Mouse (Mus musculus) megakaryocyte, embryonic 14.5 days (primary cell): ENCODE measurements around the gene Adssl1.

Experiments used
- FLI1 ChIP-seq: IDR thresholded peaks from 2 replicates; pipeline ENCODE4 v1.6.1; 2012; ENCODE audit warnings: low read length, inconsistent platforms, mixed read lengths
- GATA1 ChIP-seq: IDR thresholded peaks from 3 replicates; pipeline ENCODE4 v1.6.1; 2012; ENCODE audit warnings: mixed read lengths, low read length, inconsistent platforms, borderline replicate concordance

- TF ChIP-seq FLI1 (peak; percentile 21; the same call in 1 of the 2 replicates), GATA1 (no peak)
These were observed 25.6 kb upstream of the Adssl1 start for GRCm38 (mm10) chr12:112593951-112594915.
